Mouse (Mus musculus): Measurements from ENCODE around the gene Fgd2.

- TF ChIP-seq CTCF (IDR thresholded peaks at IDR 0.05; ENCODE audit: insufficient read depth, low read depth, low read length) (no peak), POLR2A (IDR thresholded peaks at IDR 0.05; ENCODE audit: insufficient read depth, low read depth, low read length) (no peak)
These were observed 2.4 kb downstream of the Fgd2 start for GRCm38 (mm10) chr17:29363109-29363508.
